Mouse (Mus musculus) kidney, adult 2 months (tissue): ENCODE data around the gene Mylk.

Experiments
- CTCF ChIP-seq: fragments of 200-500 bp; conservative IDR thresholded peaks from 2 replicates; pipeline ENCODE4 v1.5.1; 2011; ENCODE audit warnings: low read depth, mild to moderate bottlenecking, control low read depth, low read length, moderate library complexity, mixed read lengths; ENCODE audit not compliant: insufficient read depth, insufficient read length
- POLR2A ChIP-seq: fragments of 200-500 bp; IDR thresholded peaks from one replicate; pipeline ENCODE4 v1.6.1; 2011; ENCODE audit warnings: low read depth, low read length, control low read depth

DNA sequence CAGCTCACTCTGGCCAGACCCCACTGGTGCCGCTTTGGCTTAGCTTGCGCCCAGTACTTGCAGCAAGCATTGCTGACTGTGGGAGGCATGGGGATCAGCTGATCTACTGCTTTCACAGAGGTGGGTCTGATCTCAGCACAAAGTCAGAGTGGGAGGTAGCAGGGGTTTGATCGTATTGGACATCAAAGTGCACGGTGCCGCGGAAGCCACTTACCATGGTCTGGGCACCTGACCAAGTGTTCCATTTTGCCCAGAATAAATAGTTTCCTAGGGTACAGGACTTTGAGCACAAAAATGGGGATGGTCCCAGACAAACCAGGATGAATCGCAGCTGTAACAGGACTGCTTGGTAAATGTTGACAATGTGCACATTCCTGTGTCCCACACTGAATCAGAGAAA is 236.0 kb downstream of the Mylk start:
- TF ChIP-seq POLR2A (no peak), CTCF (no peak)
